Mouse (Mus musculus): ENCODE results near the gene Hsd11b2.

DNA sequence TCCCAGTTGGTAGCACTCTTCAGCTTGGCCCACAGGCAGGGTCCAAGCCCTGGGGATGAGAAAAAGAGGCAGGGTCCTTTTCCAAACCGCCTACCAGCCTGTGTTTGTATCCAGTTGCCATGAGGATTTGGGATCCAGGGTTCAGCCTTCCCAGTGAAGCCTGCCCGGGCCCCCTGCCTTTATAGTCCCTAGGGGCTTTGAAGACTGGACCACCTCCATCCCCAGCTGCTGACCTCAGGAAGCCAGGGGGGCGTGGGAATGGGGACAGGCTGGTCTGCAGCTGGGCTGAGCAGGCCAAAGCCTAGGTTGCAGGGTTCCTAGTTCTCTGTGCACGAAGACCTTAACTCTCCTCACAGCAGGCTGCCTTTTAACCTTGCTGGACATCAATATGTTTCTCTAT lies 43.3 kb upstream of the Hsd11b2 start:
- no peak for TF ChIP-seq CTCF (IDR thresholded peaks at IDR 0.05; ENCODE audit: low read depth)
- no peak for TF ChIP-seq EP300 (IDR thresholded peaks at IDR 0.05; ENCODE audit: low read depth)

Measured in liver, embryonic 14.5 days (tissue).